Mouse (Mus musculus) bone marrow, adult 2 months (tissue): ENCODE results near the gene Traf4. TPM values are rescaled to one million over a fixed set of nuclear protein-coding genes. Genes with fewer than 3 reads are reported as not detected.
A peak's percentile ranks its signal among the peaks of the same experiment; 100 is the strongest.
"Not testable (repeated sequence)": the region's sequence is repeated elsewhere in the genome, so short reads cannot be mapped to it uniquely, and the experiment has no call there.

Source experiments
- H3K27ac ChIP-seq: fragments of 200-500 bp; 2 replicates; pipeline ENCODE4 v1.5.1; 2012; ENCODE audit warnings: low read depth, mild to moderate bottlenecking, control low read depth, inconsistent platforms, low read length; ENCODE audit not compliant: control insufficient read depth, poor library complexity, insufficient read depth
- H3K4me1 ChIP-seq: fragments of 200-500 bp; 2 replicates; pipeline ENCODE4 v1.6.1; 2011; ENCODE audit warnings: low read length; ENCODE audit not compliant: control insufficient read depth, insufficient read depth
- H3K4me3 ChIP-seq: fragments of 200-500 bp; replicated peaks from 2 replicates; pipeline ENCODE3; 2011; ENCODE audit warnings: mild to moderate bottlenecking, low read depth, low read length, control low read depth; ENCODE audit not compliant: control insufficient read depth
- CTCF ChIP-seq: fragments of 200-500 bp; IDR thresholded peaks from 2 replicates; pipeline ENCODE4 v1.5.1; 2011; ENCODE audit warnings: low read length, control low read depth; ENCODE audit not compliant: control insufficient read depth, insufficient read depth
- POLR2A ChIP-seq: fragments of 200-500 bp; IDR thresholded peaks from 2 replicates; pipeline ENCODE4 v1.6.1; 2011; ENCODE audit warnings: low read depth, mild to moderate bottlenecking, control low read depth, low read length, borderline replicate concordance; ENCODE audit not compliant: control insufficient read depth
- WGBS: fragments of 180-500 bp; shearing (Covaris S2); methylation state at CpG from one replicate; pipeline ENCODE4 v1.1.7; 2018; 5-methylcytosine and 5-hydroxymethylcytosine counted together
- polyA plus RNA-seq: library from polyadenylated mRNA; stranded (reverse); fragments of >200 nt; gene quantifications from 2 replicates; pipeline ENCODE4 v1.2.4, GENCODE M21; 2011; ENCODE audit warnings: low replicate concordance; ENCODE audit not compliant: missing spikeins, insufficient read depth, insufficient read length

Traf4 gene
- polyA plus RNA-seq, 1 experiment: 30.0 TPM

DNA sequence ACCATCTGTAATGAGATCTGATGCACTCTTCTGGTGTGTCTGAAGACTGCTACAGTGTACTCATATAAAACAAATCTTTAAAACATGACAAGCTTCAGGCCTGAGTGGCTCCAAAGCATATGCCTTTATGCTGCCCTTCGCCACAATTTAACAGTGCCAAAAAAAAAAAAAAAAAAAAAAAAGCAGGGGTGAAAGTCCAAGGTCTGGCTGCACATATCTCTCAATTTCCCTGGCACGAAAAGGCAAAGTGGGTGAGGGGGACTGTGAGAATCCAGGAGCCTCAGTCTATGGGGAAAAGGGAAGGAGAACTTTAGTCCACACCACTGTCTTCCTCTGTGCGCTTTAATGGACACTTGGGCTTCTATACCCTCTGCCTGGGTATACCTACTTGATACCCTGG lies 37.0 kb upstream of the Traf4 start:
- TF ChIP-seq CTCF (no peak), POLR2A (no peak)
- Histone ChIP-seq H3K4me3 (no peak overlapping the region), H3K27ac (no peak overlapping the region), H3K4me1 (no peaks in the 10 kb centered on the region)
- 87% methylated on average over 3 of the region's 3 CpGs for WGBS

- TF ChIP-seq POLR2A: no peak
- H3K27ac ChIP-seq: no peak overlapping the region
- H3K4me1 ChIP-seq: peaks cover 1% of the 10 kb centered on the region
- WGBS: 68% methylated on average over 23 of the region's 23 CpGs
- peak overlapping the region; percentile 96 for H3K4me3 ChIP-seq
These were observed 29.9 kb upstream of the Traf4 start for GRCm38 (mm10) chr11:78195101-78195863.

DNA sequence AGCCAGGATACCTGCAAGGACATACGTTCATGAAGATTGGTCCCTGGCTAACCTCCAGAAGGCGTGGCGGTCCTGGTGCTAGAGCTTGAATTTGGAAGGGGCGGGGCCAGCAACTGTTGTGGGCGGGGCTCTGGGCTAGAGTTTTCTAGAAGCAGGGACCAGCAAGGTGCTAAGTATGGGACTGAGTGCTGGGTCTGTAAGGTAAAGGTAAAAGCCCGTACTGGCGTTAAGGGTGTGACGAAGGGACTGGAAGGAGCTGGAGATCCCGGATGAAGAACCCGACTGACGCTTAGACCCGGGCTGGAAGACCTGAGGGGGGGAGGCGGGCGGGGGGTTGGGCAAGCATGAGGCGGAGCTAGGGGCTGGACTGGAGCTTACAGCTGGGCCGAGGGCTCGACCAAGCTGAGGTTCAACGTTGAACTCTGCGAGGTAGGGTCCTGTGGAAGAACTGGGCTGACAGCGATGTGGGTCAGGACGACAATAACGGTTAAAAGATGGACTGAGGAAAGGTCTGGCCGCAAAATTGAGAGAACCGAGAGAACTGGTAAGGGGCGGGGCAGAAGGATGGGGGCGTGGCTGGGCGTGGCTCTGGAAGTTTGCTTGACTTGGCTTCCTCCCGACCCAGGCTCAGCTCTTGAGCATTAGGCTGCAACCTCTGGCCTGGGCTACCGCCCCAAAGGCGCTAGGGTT lies 29.2 kb upstream of the Traf4 start:
- H3K4me1 ChIP-seq: peaks cover 1% of the 10 kb centered on the region
- peak overlapping the region; percentile 96 for H3K4me3 ChIP-seq
- no peak for TF ChIP-seq CTCF
- peak; percentile 5; the same call in 1 of the 2 replicates for TF ChIP-seq POLR2A
- H3K27ac ChIP-seq: no peak overlapping the region
- under 1% methylated on average over 30 of the region's 30 CpGs for WGBS

GRCm38 (mm10) chr11:78193113-78193512 lies 27.7 kb upstream of the Traf4 start, which contains the start of gene Proca1:
TSS of gene Proca1 (plus strand) at chr11:78193392.
- no peak within 1 kb of the TSS for H3K27ac ChIP-seq
- H3K4me1 ChIP-seq: peaks cover 1% of the 10 kb centered on the region
- WGBS: 71% methylated on average over 1 of the region's 1 CpGs
- no peak for TF ChIP-seq CTCF
- TF ChIP-seq POLR2A: no peak
- no peak within 1 kb of the TSS for H3K4me3 ChIP-seq

GRCm38 (mm10) chr11:78190041-78190440 lies 24.7 kb upstream of the Traf4 start:
- whole genome bisulfite sequencing: 66% methylated on average over 6 of the region's 6 CpGs
- TF ChIP-seq CTCF: no peak
- TF ChIP-seq POLR2A: no peak
- peaks cover 1% of the 10 kb centered on the region for H3K4me1 ChIP-seq
- no peak overlapping the region for H3K27ac ChIP-seq
- no peak overlapping the region for H3K4me3 ChIP-seq

- WGBS: 4% methylated on average over 42 of the region's 42 CpGs
- H3K4me1 ChIP-seq: no peaks in the 10 kb centered on the region; the same call in 1 of the 2 replicates
- peak overlapping the region; percentile 4 for H3K4me3 ChIP-seq
- H3K27ac ChIP-seq: no peak overlapping the region; the same call in 1 of the 2 replicates
- TF ChIP-seq CTCF (no peak), POLR2A (no peak)
These were observed 24.0 kb upstream of the Traf4 start for GRCm38 (mm10) chr11:78189234-78190040.

GRCm38 (mm10) chr11:78188331-78189233 lies 23.2 kb upstream of the Traf4 start, which contains the start of gene Rab34:
TSS of gene Rab34 (plus strand) at chr11:78188430.
- WGBS: 1% methylated on average over 79 of the region's 80 CpGs
- Histone ChIP-seq H3K4me1 (no peaks in the 10 kb centered on the region; the same call in 1 of the 2 replicates), H3K27ac (no peak within 1 kb of the TSS; the same call in 1 of the 2 replicates), H3K4me3 (peak within 1 kb of the TSS; percentile 4)
- TF ChIP-seq CTCF: no peak
- no peak for TF ChIP-seq POLR2A

DNA sequence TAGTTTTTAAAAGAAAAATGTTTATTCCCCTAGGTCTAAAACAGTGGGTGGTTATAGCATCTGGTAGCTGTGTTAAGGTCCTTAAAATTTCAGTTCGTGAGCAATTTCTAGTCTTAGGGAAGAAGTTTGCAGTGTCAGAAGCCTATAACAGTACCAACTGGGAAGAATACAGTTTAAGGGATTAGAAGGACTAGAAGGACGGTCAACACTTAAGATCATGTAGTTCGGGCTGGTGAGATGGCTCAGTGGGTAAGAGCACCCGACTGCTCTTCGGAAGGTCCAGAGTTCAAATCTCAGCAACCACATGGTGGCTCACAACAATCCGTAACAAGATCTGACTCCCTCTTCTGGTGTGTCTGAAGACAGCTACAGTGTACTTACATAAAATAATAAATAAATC lies 19.3 kb upstream of the Traf4 start:
- not testable (repeated sequence) for H3K4me3 ChIP-seq, H3K4me1 ChIP-seq, H3K27ac ChIP-seq
- WGBS: 85% methylated on average over 6 of the region's 6 CpGs
